Mouse (Mus musculus) pancreas, adult 10 weeks (tissue): ENCODE results near the gene Gpr182. TPM values are rescaled to one million over a fixed set of nuclear protein-coding genes. Genes with fewer than 3 reads are reported as not detected.

Experiments
- polyA plus RNA-seq: library from polyadenylated mRNA; stranded (reverse); fragments of 350-450 nt; fragmentation: Illumina TruSeq; extraction: RNeasy Lipid Tissue Mini Kit (QIAGEN cat#74804); gene quantifications from one replicate; pipeline ENCODE4 v1.2.3, GENCODE M21; 2015; ENCODE audit warnings: low read depth, low replicate concordance; ENCODE audit not compliant: insufficient read depth

Gene Gpr182
- polyA plus RNA-seq, result 0.79 TPM

DNA sequence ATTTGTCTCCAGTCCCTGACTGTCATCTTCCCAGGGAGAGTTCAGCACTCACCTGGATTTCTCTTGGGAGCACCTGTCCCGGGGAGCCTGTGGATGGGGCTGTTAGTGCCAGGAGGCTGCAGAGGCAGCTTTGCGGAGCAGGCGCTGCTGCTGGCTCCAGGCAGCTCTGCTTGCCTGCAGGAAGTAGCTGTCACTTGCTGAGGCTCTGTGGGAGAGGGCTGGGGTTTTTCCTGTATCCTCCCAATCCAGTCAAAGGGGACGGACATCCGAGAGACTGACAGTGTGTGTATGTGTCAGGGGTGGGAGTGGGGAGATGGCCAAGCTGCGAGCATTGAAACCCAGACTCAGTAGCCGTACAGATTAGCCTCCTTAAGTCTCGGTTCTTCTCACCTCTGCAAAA, at the start of gene Gpr182:
Gpr182 (minus strand) TSS at position 185 of the 400 bp plus-strand sequence.

DNA sequence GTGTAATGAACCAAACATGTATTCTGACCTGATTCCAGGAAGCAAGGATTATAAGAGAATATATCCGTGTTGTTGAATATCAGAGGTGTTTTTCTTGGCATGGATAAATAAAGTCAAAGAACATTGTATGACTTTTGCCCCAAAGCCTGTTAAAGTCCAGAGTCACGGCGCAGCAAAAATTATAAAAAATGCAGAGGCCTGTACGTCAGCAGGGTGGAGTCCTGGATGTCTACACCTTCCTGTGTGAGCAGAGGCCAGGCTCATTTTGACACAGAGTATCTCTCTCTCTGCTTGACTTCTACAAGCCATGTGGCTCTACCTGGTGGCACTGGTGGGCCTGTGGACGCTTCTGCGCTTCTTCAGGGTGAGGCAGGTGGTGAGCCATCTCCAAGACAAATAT, 49.4 kb upstream of the Gpr182 start, which contains the start of gene Rdh16:
Rdh16 (plus strand) TSS at position 262 of the 400 bp plus-strand sequence.

DNA sequence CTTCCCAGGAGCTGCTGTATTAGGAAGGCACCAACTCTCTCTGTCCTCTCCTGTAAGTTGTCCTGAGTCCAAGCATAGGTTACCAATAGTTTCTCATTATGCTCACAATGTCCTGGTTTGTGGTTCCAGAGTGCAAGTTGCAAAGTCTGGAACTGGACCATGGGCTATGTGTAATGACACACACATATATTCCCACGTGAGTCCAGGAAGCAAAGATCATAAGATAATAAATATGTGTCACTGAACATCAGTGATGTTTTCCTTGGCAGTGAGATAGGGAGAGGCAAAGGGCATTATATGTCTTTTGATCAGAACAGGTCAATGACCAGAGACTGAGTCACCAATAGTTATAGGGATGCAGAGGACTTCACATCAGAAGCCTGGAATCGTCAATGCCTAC, 24.5 kb upstream of the Gpr182 start, which contains the start of gene Rdh9:
Rdh9 (plus strand) TSS at position 376 of the 400 bp plus-strand sequence.

DNA sequence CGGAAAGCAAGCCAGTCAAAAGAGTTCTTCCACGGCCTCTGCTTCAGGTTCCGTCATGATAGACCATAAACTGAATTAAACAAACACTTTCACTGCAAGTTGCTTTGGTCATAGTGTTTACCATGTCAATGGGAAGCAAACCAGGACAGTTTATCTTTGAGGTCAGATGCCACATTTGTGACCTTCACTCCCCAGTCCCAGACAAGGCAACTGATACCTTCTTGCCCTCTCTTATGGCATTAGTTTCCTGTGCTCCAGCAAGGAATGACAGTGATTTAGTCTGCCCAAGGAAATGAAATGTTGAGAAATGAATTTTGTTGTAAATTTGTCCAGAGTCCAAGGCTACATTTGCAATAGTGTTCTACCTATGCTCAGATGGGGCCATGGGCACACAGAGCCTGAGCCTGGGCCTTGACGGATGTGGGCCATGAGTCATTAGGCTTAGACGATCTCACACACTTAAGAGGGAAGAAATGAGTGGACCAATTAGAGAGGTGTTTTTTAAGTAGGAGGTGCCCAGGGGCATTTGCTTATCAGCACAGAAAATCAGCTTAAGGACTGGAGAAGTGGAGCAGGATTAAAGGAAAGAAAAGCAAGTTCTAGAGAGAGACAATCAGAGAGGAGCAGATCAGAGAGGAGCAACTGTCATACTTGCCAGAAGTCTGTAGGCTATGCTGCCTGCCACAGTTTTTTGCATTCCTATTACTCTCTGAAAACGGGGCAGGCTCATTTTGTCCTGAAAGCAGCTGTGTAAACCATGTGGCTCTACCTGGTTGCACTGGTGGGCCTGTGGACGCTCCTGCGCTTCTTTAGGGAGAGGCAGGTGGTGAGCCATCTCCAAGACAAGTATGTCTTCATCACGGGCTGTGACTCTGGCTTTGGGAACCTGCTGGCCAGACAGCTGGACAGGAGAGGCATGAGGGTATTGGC, 7.9 kb upstream of the Gpr182 start, which contains the start of the genes Rdh1 and Rdh16f1:
Rdh1 (plus strand) TSS at position 541 of the 930 bp plus-strand sequence.
Rdh16f1 (plus strand) TSS at position 607 of the 930 bp plus-strand sequence.

DNA sequence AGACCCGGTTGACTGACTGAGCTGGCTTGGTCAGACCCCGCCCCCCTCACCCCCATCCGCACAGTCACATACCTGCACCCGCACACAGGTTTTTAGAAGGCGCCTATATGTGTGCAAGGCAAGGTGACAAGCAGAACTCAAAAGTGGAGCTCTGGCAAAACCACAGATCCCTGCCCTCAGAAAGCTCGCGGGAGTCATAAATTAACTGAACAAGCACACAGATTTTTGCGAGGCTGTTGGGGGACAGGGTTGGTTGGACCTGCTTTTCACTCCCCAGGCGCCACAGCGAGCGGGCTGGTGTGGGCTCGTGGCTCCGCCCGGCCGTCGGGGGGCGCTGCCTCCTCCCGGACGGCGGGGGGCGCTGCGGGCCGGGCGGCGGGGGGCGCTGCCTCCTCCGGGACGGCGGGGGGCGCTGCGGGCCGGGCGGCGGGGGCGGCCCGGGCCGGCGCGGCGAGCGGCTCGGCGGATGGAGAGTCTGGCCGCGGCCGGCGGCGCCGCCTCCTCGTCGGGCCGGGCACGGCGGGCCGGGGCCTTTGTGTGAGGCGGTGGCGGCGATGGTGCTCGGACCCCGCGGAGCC, 12.4 kb downstream of the Gpr182 start, which contains the start of gene Zbtb39:
Zbtb39 (plus strand) TSS at position 456 of the 578 bp plus-strand sequence.

DNA sequence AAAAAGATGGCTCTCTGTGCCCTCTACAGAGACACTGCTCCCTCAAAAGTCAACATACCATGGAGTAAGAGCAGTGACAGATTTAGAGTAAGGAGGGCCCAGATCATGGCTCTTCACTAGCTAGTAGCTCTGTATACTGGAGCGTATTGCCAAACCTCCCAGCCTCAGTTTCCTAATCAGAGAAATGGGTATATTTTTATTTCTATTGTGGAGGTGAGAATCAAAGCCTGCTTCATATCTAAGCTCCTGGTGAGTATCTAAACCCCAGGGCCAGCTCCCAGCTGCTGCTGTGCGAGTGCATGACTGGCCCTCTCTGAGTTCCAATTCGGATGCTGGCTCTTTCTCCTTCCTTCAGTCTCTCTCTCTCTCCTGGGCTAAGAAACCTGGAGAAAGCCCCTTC, 27.4 kb downstream of the Gpr182 start, which contains the start of gene Tac2:
Tac2 (plus strand) TSS at position 301 of the 400 bp plus-strand sequence.

DNA sequence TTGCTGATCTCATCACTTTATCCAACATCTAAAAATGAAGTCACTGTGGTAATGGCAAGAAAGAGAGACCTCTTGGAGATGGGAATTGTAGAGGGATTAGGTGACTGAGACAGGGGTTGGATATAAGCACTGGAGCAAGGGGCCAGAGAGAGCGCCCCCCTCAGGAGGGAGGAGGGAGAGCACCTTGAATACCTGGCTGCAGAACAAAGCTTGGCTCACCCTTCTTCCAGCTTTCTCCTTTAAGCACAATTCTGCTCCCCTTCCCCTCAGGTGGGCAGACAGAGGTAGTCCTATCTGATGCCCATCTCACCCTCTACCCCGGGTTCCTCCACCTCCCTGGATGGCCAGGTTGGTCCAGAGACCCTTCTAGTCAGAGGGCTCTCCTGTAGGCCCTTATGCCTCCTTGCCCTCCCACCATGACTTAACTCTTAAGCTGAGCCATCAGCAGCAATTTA, 46.7 kb downstream of the Gpr182 start, which contains the start of gene Myo1a:
Myo1a (plus strand) TSS at position 405 of the 455 bp plus-strand sequence.

Other genes with a start within 250 kb of the Gpr182 start
- gene Ndufa4l2, start 236.8 kb downstream of the Gpr182 start, polyA plus RNA-seq, result 6.8 TPM
- gene Shmt2, start 229.3 kb downstream of the Gpr182 start, polyA plus RNA-seq, result 42.1 TPM
- gene Nxph4, start 217.2 kb downstream of the Gpr182 start, polyA plus RNA-seq, result not detected
- 48.1 TPM for gene Lrp1, start 130.6 kb downstream of the Gpr182 start, polyA plus RNA-seq
- gene Stat6, start 108.7 kb downstream of the Gpr182 start, polyA plus RNA-seq, result 21.8 TPM
- gene Nemp1, start 84.8 kb downstream of the Gpr182 start, polyA plus RNA-seq, result 1.2 TPM
- gene Nab2, start 83.2 kb downstream of the Gpr182 start, polyA plus RNA-seq, result 5.6 TPM
- not detected for gene Myo1a, start 46.6 kb downstream of the Gpr182 start, polyA plus RNA-seq
- not detected for gene Tac2, start 27.3 kb downstream of the Gpr182 start, polyA plus RNA-seq
- 1.8 TPM for gene Zbtb39, start 12.2 kb downstream of the Gpr182 start, polyA plus RNA-seq
- not detected for gene Rdh1, start 8.0 kb upstream of the Gpr182 start, polyA plus RNA-seq
- not detected for gene Rdh16f1, start 8.1 kb upstream of the Gpr182 start, polyA plus RNA-seq
- not detected for gene Rdh9, start 24.7 kb upstream of the Gpr182 start, polyA plus RNA-seq
- not detected for gene Rdh16, start 49.4 kb upstream of the Gpr182 start, polyA plus RNA-seq
- gene Rdh19, start 98.2 kb upstream of the Gpr182 start, polyA plus RNA-seq, result not detected
- not detected for gene Rdh16f2, start 114.7 kb upstream of the Gpr182 start, polyA plus RNA-seq
- not detected for gene Rdh7, start 137.1 kb upstream of the Gpr182 start, polyA plus RNA-seq
- gene Sdr9c7, start 146.8 kb upstream of the Gpr182 start, polyA plus RNA-seq, result 5.4 TPM